Mouse (Mus musculus) forebrain, embryonic 16.5 days (tissue): ENCODE results near the gene Olfr767. TPM values are rescaled to one million over a fixed set of nuclear protein-coding genes. Genes with fewer than 3 reads are reported as not detected.
"Not testable (repeated sequence)": the region's sequence is repeated elsewhere in the genome, so short reads cannot be mapped to it uniquely, and the experiment has no call there.

Experiments
- ATAC-seq: fragments of 200-750 bp; cut with Nextera tagmentation; 2 replicates; pipeline ENCODE4 v1.8.0; 2017; ENCODE audit warnings: mild to moderate bottlenecking, moderate library complexity
- H3K27ac ChIP-seq: fragments of 300-500 bp; sonication (generic); 2 replicates; pipeline ENCODE4 v1.5.1; 2014; ENCODE audit warnings: low read length, control low read depth
- H3K27me3 ChIP-seq: fragments of 300-500 bp; sonication (generic); replicated peaks from 2 replicates; pipeline ENCODE4 v1.6.1; 2014; ENCODE audit warnings: low read length; ENCODE audit not compliant: control insufficient read depth, insufficient read depth
- H3K36me3 ChIP-seq: fragments of 300-500 bp; sonication (generic); 2 replicates; pipeline ENCODE4 v1.6.1; 2014; ENCODE audit not compliant: control insufficient read depth, insufficient read depth
- H3K4me1 ChIP-seq: fragments of 300-500 bp; sonication (generic); replicated peaks from 2 replicates; pipeline ENCODE4 v1.6.1; 2014; ENCODE audit warnings: low read length; ENCODE audit not compliant: control insufficient read depth, insufficient read depth
- H3K4me2 ChIP-seq: fragments of 300-500 bp; sonication (generic); 2 replicates; pipeline ENCODE4 v1.6.1; 2014; ENCODE audit warnings: mild to moderate bottlenecking, low read length, control low read depth
- H3K4me3 ChIP-seq: fragments of 300-500 bp; sonication (generic); replicated peaks from 2 replicates; pipeline ENCODE4 v1.5.1; 2014; ENCODE audit warnings: mild to moderate bottlenecking, low read length, control low read depth
- H3K9ac ChIP-seq: fragments of 300-500 bp; sonication (generic); replicated peaks from 2 replicates; pipeline ENCODE4 v1.6.1; 2014; ENCODE audit warnings: low read depth, low read length, control low read depth
- H3K9me3 ChIP-seq: fragments of 300-500 bp; sonication (generic); 2 replicates; pipeline ENCODE4 v1.6.1; 2016; ENCODE audit warnings: low read length; ENCODE audit not compliant: control insufficient read depth
- WGBS: fragments of 180-500 bp; shearing (Covaris S2); extraction: QIAGEN DNeasy Blood & Tissue Kit; methylation state at CpG from one replicate; pipeline ENCODE4 v1.1.7; 2014; 5-methylcytosine and 5-hydroxymethylcytosine counted together
- polyA plus RNA-seq: library from polyadenylated mRNA; unstranded; fragments of >200 nt; fragmentation: Nextera tagmentation; extraction: Ambion mirVana; gene quantifications from 2 replicates; pipeline ENCODE4 v1.2.1, GENCODE M21; 2015

Gene Olfr767
- polyA plus RNA-seq = not detected in 2 replicates

DNA sequence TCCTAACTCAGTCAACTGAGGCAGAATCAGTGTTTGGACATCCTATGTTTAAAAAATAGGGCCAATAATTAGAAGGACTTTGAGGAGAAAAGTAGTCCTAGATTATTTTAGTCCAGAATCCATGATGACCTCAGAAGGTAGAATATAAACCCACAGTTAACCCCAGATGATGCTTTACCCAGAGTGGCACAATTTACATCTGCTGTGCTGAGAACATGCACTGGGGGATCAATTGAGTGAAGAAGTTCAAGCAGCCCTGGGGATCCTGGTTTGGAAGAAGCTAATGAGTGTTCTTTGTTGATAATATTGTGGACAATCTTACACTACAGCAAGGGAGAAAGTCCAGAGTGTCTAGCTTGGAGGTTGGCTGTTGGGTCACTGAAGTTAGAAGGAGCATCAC lies at the start of gene Olfr767:
Gene Olfr767, minus strand, starts transcription at position 101 of the 400 bp plus-strand sequence.
- H3K9ac ChIP-seq, H3K27ac ChIP-seq, H3K4me1 ChIP-seq, H3K27me3 ChIP-seq, ATAC-seq, H3K4me3 ChIP-seq, H3K4me2 ChIP-seq, H3K9me3 ChIP-seq, H3K36me3 ChIP-seq: not testable (repeated sequence)

DNA sequence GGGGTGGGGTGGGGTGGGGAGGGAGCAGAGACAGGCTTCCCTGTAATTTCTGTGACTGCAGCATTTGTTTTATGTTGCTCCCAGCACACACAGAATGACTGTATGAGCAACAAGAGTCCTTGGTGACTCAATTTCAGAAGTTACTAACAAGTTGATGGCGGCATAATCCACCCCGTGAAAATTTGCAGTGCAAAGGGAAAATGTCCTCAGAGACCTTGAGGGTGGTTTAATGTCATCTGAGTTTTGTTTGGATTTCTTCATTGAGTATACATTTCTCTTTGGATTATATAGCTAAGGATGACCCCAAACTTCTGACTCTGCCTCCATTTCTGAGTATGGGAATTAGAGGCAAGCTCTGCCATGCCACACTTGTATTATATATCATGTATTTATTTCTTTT lies 35.1 kb upstream of the Olfr767 start, which contains the start of gene Olfr769:
Gene Olfr769, minus strand, starts transcription at position 101 of the 400 bp plus-strand sequence.
- 80% methylated on average over 2 of the region's 2 CpGs for WGBS
- no peak within 1 kb of the TSS for H3K4me2 ChIP-seq
- H3K36me3 ChIP-seq = no peaks in the 10 kb centered on the region
- H3K27me3 ChIP-seq = no peaks in the 10 kb centered on the region
- no peak for ATAC-seq
- no peak within 1 kb of the TSS for H3K9ac ChIP-seq
- H3K4me3 ChIP-seq = no peak within 1 kb of the TSS
- H3K27ac ChIP-seq = no peak within 1 kb of the TSS
- H3K4me1 ChIP-seq = no peaks in the 10 kb centered on the region
- H3K9me3 ChIP-seq = no peaks in the 10 kb centered on the region

DNA sequence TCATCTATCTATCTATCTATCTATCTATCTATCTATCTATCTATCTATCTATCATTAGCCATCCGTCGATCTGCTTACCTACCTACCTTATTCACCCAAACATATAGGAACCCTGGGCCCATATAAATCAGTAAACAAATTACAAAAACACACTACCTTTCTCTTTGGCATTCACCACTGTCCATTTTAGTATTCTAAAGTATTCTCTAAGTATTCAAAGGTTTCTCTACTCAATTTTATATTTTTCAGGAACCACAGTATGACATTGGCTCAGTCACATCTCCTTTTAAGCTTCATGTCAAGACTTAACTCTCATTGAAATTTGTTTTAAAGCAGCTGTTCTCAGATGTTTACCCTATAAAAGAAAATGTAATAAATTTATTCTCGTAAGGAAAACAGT lies 32.4 kb upstream of the Olfr767 start:
- Histone ChIP-seq H3K9me3 (no peaks in the 10 kb centered on the region), H3K36me3 (no peaks in the 10 kb centered on the region), H3K9ac (no peak overlapping the region), H3K4me3 (no peak overlapping the region), H3K4me1 (no peaks in the 10 kb centered on the region), H3K4me2 (no peak overlapping the region), H3K27ac (no peak overlapping the region), H3K27me3 (no peaks in the 10 kb centered on the region)
- 91% methylated on average over 3 of the region's 3 CpGs for WGBS
- ATAC-seq = no peak

DNA sequence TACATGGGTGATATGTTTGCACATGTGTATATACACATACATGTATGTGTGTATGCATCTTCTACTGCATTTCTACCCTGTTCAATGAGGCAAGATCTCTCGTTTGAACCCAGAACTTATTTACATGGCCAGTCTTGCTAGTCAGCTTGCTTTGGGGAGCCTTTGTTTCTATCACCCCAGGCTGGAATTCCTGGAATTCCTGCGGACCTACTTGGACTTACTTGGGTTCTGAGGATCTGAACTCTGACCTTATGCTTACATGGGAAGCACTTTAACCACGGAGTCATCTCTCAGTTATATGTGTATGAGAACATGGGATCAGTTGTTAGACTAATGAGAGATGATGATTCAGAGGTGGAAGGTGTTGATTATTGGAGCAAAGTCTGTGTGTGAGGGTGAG lies 18.5 kb upstream of the Olfr767 start:
- Histone ChIP-seq H3K4me3 (no peak overlapping the region), H3K4me2 (no peak overlapping the region), H3K4me1 (no peaks in the 10 kb centered on the region), H3K27me3 (no peaks in the 10 kb centered on the region), H3K27ac (no peak overlapping the region), H3K9ac (no peak overlapping the region), H3K9me3 (no peaks in the 10 kb centered on the region), H3K36me3 (no peaks in the 10 kb centered on the region)
- no peak for ATAC-seq
- WGBS = 50% methylated on average over 3 of the region's 3 CpGs

DNA sequence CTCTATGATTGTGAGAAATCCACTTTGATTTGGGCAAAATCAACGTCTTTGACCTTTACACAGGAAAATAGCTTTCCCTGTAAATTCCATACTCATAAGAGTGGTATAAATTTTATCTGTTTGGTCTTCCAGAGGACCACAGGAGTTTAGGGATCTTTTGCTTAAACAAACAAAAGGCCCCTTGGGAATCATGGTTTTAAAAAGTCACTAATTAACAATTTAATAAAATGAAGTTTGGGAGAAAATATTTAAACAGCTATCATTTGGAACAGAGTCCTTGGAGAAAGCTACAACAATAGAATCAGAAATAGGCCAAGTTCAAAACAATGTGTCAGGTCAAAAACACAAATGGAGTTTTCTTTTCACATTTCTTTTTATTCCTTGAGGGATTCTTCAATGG lies 16.6 kb upstream of the Olfr767 start, which contains the start of gene Olfr768:
Gene Olfr768, minus strand, starts transcription at position 101 of the 400 bp plus-strand sequence.
- Histone ChIP-seq H3K4me1 (no peaks in the 10 kb centered on the region), H3K4me3 (no peak within 1 kb of the TSS), H3K4me2 (no peak within 1 kb of the TSS), H3K27me3 (no peaks in the 10 kb centered on the region), H3K27ac (no peak within 1 kb of the TSS), H3K9ac (no peak within 1 kb of the TSS), H3K9me3 (no peaks in the 10 kb centered on the region), H3K36me3 (no peaks in the 10 kb centered on the region)
- ATAC-seq = no peak
- 82% methylated on average over 1 of the region's 1 CpGs for WGBS

DNA sequence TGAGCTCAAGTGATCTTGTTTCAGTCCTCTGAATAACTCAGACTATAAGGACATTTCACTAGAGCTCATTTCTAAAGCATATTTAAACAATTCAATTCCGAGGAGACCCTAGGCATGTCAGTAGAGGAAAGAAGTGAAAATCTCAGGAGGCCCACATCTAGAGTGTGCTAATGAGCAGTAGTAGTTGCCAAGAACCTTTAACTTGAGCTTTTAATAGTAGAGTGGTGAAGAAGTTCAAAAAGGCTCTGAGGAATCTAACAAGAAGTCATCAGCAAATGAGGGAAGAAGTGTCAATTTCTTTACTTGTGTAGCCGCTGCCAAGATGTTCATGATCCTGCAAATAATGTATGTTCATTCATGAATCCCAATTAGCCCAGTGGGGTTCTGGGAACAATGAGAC lies 13.8 kb downstream of the Olfr767 start, which contains the start of gene Olfr766-ps1:
Gene Olfr766-ps1, minus strand, starts transcription at position 101 of the 400 bp plus-strand sequence.
- no peak within 1 kb of the TSS for H3K4me3 ChIP-seq
- no peak within 1 kb of the TSS for H3K4me2 ChIP-seq
- no peaks in the 10 kb centered on the region for H3K9me3 ChIP-seq
- no peaks in the 10 kb centered on the region for H3K27me3 ChIP-seq
- no peaks in the 10 kb centered on the region for H3K4me1 ChIP-seq
- WGBS = 46% methylated on average over 2 of the region's 2 CpGs
- no peak within 1 kb of the TSS for H3K9ac ChIP-seq
- ATAC-seq = no peak
- no peaks in the 10 kb centered on the region for H3K36me3 ChIP-seq
- no peak within 1 kb of the TSS for H3K27ac ChIP-seq

DNA sequence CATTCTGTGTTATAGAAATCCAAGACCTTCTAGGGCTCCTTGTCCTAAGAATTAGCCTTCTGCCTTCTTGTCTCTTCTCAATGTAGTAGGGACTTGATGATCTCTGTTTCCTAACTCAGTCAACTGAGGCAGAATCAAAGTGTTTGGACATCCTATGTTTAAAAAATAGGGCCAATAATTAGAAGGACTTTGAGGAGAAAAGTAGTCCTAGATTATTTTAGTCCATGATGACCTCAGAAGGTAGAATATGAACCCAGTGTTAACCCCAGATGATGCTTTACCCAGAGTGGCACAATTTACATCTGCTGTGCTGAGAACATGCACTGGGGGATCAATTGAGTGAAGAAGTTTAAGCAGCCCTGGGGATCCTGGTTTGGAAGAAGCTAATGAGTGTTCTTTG lies 32.8 kb downstream of the Olfr767 start, which contains the start of gene Olfr765:
Gene Olfr765, minus strand, starts transcription at position 101 of the 400 bp plus-strand sequence.
- H3K27me3 ChIP-seq, ATAC-seq, H3K27ac ChIP-seq, H3K4me3 ChIP-seq, H3K9me3 ChIP-seq, H3K9ac ChIP-seq, H3K4me2 ChIP-seq, H3K4me1 ChIP-seq, H3K36me3 ChIP-seq: not testable (repeated sequence)

DNA sequence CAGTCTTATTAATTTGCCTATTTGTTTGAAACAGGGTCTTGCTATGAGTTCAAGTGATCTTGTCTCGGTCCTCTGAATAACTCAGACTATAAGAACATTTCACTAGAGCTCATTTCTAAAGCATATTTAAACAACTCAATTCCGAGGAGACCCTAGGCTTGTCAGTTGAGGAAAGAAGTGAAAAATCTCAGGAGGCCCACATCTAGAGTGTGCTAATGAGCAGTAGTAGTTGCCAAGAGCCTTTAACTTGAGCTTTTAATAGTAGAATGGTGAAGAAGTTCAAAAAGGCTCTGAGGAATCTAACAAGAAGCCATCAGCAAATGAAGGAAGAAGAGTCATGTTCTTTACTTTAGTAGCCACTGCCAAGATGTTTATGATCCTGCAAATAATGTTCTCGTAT lies 42.9 kb downstream of the Olfr767 start, which contains the start of gene Olfr764-ps1:
Gene Olfr764-ps1, minus strand, starts transcription at position 101 of the 400 bp plus-strand sequence.
- Histone ChIP-seq H3K4me1 (no peaks in the 10 kb centered on the region), H3K4me2 (no peak within 1 kb of the TSS), H3K36me3 (no peaks in the 10 kb centered on the region), H3K27me3 (no peaks in the 10 kb centered on the region), H3K4me3 (no peak within 1 kb of the TSS), H3K9me3 (no peaks in the 10 kb centered on the region), H3K9ac (no peak within 1 kb of the TSS), H3K27ac (no peak within 1 kb of the TSS)
- ATAC-seq = no peak
- 80% methylated on average over 3 of the region's 3 CpGs for WGBS

DNA sequence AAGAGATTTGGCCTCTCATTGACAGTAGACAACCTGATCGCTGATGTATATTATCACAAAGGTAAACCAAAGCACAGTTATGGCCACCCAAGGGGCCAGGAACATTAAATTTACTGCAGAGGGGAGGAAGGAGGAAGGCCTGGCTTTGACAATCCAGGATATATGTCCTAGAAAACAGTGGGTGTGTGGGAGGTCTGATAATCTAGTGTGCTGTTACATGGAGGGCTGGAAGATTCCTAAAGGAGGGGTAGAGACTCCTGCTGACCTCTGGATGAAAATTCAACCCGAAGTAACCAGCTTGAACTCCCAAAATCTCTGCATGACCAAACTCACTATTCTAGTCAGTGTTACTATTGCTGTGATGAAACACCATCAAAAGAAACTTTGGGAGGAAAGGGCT lies 54.4 kb downstream of the Olfr767 start:
- ATAC-seq = no peak
- Histone ChIP-seq H3K4me3 (no peak overlapping the region), H3K27me3 (no peaks in the 10 kb centered on the region), H3K27ac (no peak overlapping the region), H3K9ac (no peak overlapping the region), H3K4me1 (no peaks in the 10 kb centered on the region), H3K9me3 (no peaks in the 10 kb centered on the region), H3K4me2 (no peak overlapping the region), H3K36me3 (no peaks in the 10 kb centered on the region)
- WGBS = 86% methylated on average over 2 of the region's 2 CpGs
